ENCODE assay signal across 11 mouse cellular contexts in genomic region chr6:38065122-38065500, GRCm38 (mm10). TPM values are rescaled to one million over a fixed set of nuclear protein-coding genes. Genes with fewer than 3 reads are reported as not detected.
DNase-seq lines count a peak whose midpoint lies in the region; ATAC-seq and TF ChIP-seq lines count a peak whose summit lies in the region.
"Had no signal": no experiment of that assay in that cellular context is flagged by ENCODE, and none has a peak within 500 bp of the region (broad histone marks: within the 10 kb centered on the region; RNA-seq: fewer than 3 reads in every experiment).

No protein-coding gene starts in this region.

- H3K4me2 ChIP-seq in kidney, embryonic 15.5 days, result no peak overlapping the region
- H3K4me2 ChIP-seq: limb, embryonic 15.5 days had no signal

- intact Hi-C loops in left cerebral cortex, postnatal 36 days (cut with DNase I), result loop anchor here (5.0 to 10.0 kb wide), 3 partner anchors 190 to 603 kb away; partner anchors contain the start of gene Trim24

- no peak for TF ChIP-seq CTCF in lung, adult 2 months (IDR thresholded peaks at IDR 0.05; ENCODE audit: insufficient read depth, low read length)

- DNase-seq in adrenal gland, postnatal 14 days, result peak; percentile 36
- DNase-seq in adrenal gland, adult 18-20 months (ENCODE audit: low spot score in 2 of 2), result no peak
- peak; percentile 36 for DNase-seq in cerebellum, adult 11 months
- DNase-seq in left cerebral cortex, postnatal 36 days (ENCODE audit: low spot score in 2 of 2), result peak; percentile 58 to 61
- no peak for DNase-seq in gastrocnemius, adult 18-20 months (ENCODE audit: low spot score)
- DNase-seq in lung, adult 2 months, result no peak

- peaks cover 5% of the 10 kb centered on the region; the same call in 1 of the 2 replicates for H3K9me3 ChIP-seq in kidney, embryonic 15.5 days (replicated peaks)
- H3K9me3 ChIP-seq: limb, embryonic 15.5 days had no signal

- peaks cover 6% of the 10 kb centered on the region; the same call in 1 of the 2 replicates for H3K36me3 ChIP-seq in kidney, embryonic 15.5 days
- H3K36me3 ChIP-seq: limb, embryonic 15.5 days had no signal

- H3K4me1 ChIP-seq in lung, adult 2 months (ENCODE audit: control insufficient read depth, insufficient read depth, low read length), result 0 out of 2 replicates have a peak, but pooled peaks cover 5% of the 10 kb centered on the region
- H3K4me1 ChIP-seq in kidney, embryonic 15.5 days, result peaks cover 12% of the 10 kb centered on the region

- WGBS in lung, adult 2 months, result 62% methylated on average over 3 of the region's 3 CpGs
- 59% methylated on average over 3 of the region's 3 CpGs for WGBS in kidney, embryonic 15.5 days

- no peaks in the 10 kb centered on the region for H3K27me3 ChIP-seq in kidney, embryonic 15.5 days
- H3K27me3 ChIP-seq: limb, embryonic 15.5 days had no signal

- TF ChIP-seq POLR2A in lung, adult 2 months (IDR thresholded peaks at IDR 0.05; ENCODE audit: borderline replicate concordance, extremely low read depth, low read depth, low read length), result no peak

- no peak overlapping the region for H3K9ac ChIP-seq in kidney, embryonic 15.5 days
- H3K9ac ChIP-seq: limb, embryonic 15.5 days had no signal

- ATAC-seq in granulocyte monocyte progenitor cell, adult 5-6 weeks (replicated peaks; ENCODE audit: poor library complexity, severe bottlenecking), result peak; percentile 52
- ATAC-seq in kidney, embryonic 15.5 days (replicated peaks; ENCODE audit: low FRiP score), result no peak

- H3K27ac ChIP-seq in kidney, embryonic 15.5 days, result no peak overlapping the region
- H3K27ac ChIP-seq: limb, embryonic 15.5 days had no signal

- no peak overlapping the region for H3K4me3 ChIP-seq in lung, adult 2 months (replicated peaks; ENCODE audit: extremely low read depth, low read depth, low read length)
- H3K4me3 ChIP-seq in kidney, embryonic 15.5 days (replicated peaks), result no peak overlapping the region
- H3K4me3 ChIP-seq: limb, embryonic 15.5 days; myocyte had no signal

RNA-seq across cellular contexts. Expression of gene Svopl, which starts 18.3 kb away (rescaled TPM):
- total RNA-seq in adrenal gland, postnatal 14 days (2021), result 4.4 and 5.3 TPM in 2 replicates
- 1 to 10 TPM in 1 of 2 experiments, under 1 TPM in 1; 0.96 to 1.7 TPM for total RNA-seq in adrenal gland, adult 18-20 months (2021)
- total RNA-seq in granulocyte monocyte progenitor cell, adult 5-6 weeks (2014; fragmentation: Nextera tagmentation), result not detected in 2 replicates
- total RNA-seq in granulocyte monocyte progenitor cell, adult 5-6 weeks (2017), result not detected in 2 replicates
- total RNA-seq in left cerebral cortex, postnatal 36 days (2021), result not detected
- total RNA-seq in gastrocnemius, adult 18-20 months (2021), result not detected
- polyA plus RNA-seq in lung, adult 2 months (2012; rRNA removed), result 0.58 and 0.66 TPM in 2 replicates
- 14.5 and 17.3 TPM in 2 replicates for polyA plus RNA-seq in kidney, embryonic 15.5 days (2015; fragmentation: Nextera tagmentation; extraction: Ambion mirVana)
- polyA plus RNA-seq: myocyte had no signal

RNA-seq across cellular contexts. Expression of gene Tmem213, which starts 43.9 kb away (rescaled TPM):
- not detected in 2 replicates for total RNA-seq in adrenal gland, postnatal 14 days (2021)
- total RNA-seq in adrenal gland, adult 18-20 months (2021), result not detected
- not detected in 2 replicates for total RNA-seq in granulocyte monocyte progenitor cell, adult 5-6 weeks (2014; fragmentation: Nextera tagmentation)
- not detected in 2 replicates for total RNA-seq in granulocyte monocyte progenitor cell, adult 5-6 weeks (2017)
- total RNA-seq in left cerebral cortex, postnatal 36 days (2021), result not detected
- total RNA-seq in gastrocnemius, adult 18-20 months (2021), result not detected
- polyA plus RNA-seq in lung, adult 2 months (2012; rRNA removed), result 2.6 and 3.0 TPM in 2 replicates
- polyA plus RNA-seq in kidney, embryonic 15.5 days (2015; fragmentation: Nextera tagmentation; extraction: Ambion mirVana), result 37.4 and 43.5 TPM in 2 replicates
- polyA plus RNA-seq: heart, embryonic 14.5 days; myocyte had no signal

RNA-seq across cellular contexts. Expression of gene Atp6v0a4, which starts 59.3 kb away (rescaled TPM):
- total RNA-seq in adrenal gland, postnatal 14 days (2021), result 4.1 TPM in 2 replicates
- 1 to 10 TPM in 1 of 2 experiments, under 1 TPM in 1; 0.86 to 2.0 TPM for total RNA-seq in adrenal gland, adult 18-20 months (2021)
- total RNA-seq in granulocyte monocyte progenitor cell, adult 5-6 weeks (2014; fragmentation: Nextera tagmentation), result not detected in 2 replicates
- not detected in 2 replicates for total RNA-seq in granulocyte monocyte progenitor cell, adult 5-6 weeks (2017)
- total RNA-seq in left cerebral cortex, postnatal 36 days (2021), result 1 to 10 TPM in 1 of 2 experiments, under 1 TPM in 1; 0.84 to 2.1 TPM
- under 1 TPM; 0.16 to 0.43 TPM for total RNA-seq in gastrocnemius, adult 18-20 months (2021)
- polyA plus RNA-seq in lung, adult 2 months (2012; rRNA removed), result 6.2 and 12.1 TPM in 2 replicates
- polyA plus RNA-seq in kidney, embryonic 15.5 days (2015; fragmentation: Nextera tagmentation; extraction: Ambion mirVana), result 12.0 and 12.6 TPM in 2 replicates

Comparison
In these comparisons a context has a peak if more than half of its experiments do, and no peak if none do; other contexts are left out.
1. DNase-seq: peak in adrenal gland, postnatal 14 days (single experiment), cerebellum, adult 11 months (single experiment) and left cerebral cortex, postnatal 36 days (2 of 2); none in adrenal gland, adult 18-20 months (0 of 2), gastrocnemius, adult 18-20 months (single experiment) and lung, adult 2 months (single experiment).